Mouse (Mus musculus): Measurements from ENCODE around the gene Ercc1. TPM values are rescaled to one million over a fixed set of nuclear protein-coding genes. Genes with fewer than 3 reads are reported as not detected.

Gene Ercc1
- polyA plus RNA-seq, 1 experiment from 2014 or later, result 51.0 TPM

DNA sequence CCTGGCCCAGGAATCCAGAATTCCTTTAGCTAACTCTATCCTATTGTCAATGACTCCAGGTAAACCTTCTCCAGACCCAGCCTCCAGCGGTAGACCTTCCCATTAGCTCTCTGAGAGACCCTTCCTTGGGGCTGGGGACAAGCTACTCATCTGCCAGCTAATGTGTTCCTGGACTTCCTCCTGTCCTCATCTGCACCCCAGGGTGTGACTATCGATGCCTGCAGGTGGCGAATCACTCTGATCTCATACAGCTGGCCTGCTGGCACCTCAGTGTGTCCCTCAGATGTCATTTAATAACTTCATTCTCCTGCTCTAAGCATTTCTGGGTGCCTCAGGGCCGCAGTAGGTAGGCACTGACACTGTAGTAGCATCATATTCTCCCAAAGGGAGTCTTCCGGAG lies 16.8 kb upstream of the Ercc1 start:
- no peaks in the 10 kb centered on the region for H3K27me3 ChIP-seq (replicated peaks; ENCODE audit: insufficient read depth, low read length)
- H3K4me1 ChIP-seq (ENCODE audit: insufficient read depth, low read depth, low read length), result peaks cover 8% of the 10 kb centered on the region
- WGBS, result 86% methylated on average over 5 of the region's 5 CpGs

DNA sequence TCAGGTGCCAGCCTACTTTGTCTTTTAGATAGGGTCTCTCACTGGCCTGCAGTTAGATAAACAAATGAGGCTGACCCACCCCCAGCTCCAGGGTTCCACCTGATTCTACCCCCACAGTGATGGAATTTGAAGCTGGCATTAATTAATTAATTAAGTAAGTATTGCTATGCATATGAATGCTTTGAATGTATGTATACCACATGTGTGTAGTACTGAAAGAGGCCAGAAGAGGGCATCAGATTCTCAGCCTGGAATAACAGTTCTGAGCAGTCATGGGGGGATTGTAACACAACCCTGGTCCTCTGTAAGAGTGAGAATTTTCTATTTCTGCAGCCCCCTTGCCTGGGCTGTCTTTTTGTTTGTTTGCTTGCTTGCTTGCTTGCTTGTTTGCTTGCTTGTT lies 16.2 kb upstream of the Ercc1 start:
- ATAC-seq (no peak), DNase-seq (ENCODE audit: low spot score) (no peak)
- H3K27me3 ChIP-seq (replicated peaks; ENCODE audit: insufficient read depth, low read length), result no peaks in the 10 kb centered on the region
- no peak overlapping the region for H3K9ac ChIP-seq (replicated peaks; ENCODE audit: low read depth)
- no peak overlapping the region for H3K4me2 ChIP-seq (replicated peaks; ENCODE audit: low read depth, low read length)
- no peaks in the 10 kb centered on the region for H3K36me3 ChIP-seq (ENCODE audit: insufficient read depth, low read length)
- H3K27ac ChIP-seq (ENCODE audit: low read length), result no peak overlapping the region
- no peak for TF ChIP-seq EP300 (IDR thresholded peaks at IDR 0.05)
- TF ChIP-seq CTCF (IDR thresholded peaks at IDR 0.05), result peak; percentile 48
- no peaks in the 10 kb centered on the region for H3K9me3 ChIP-seq (ENCODE audit: low read length)
- no peak overlapping the region for H3K4me3 ChIP-seq (ENCODE audit: low read depth, low read length)
- peaks cover 8% of the 10 kb centered on the region for H3K4me1 ChIP-seq (ENCODE audit: insufficient read depth, low read depth, low read length)

More for the DNA sequence above, 16.8 kb upstream of the Ercc1 start:
- H3K9me3 ChIP-seq (ENCODE audit: low read length), result no peaks in the 10 kb centered on the region
- H3K27ac ChIP-seq (ENCODE audit: low read length), result no peak overlapping the region
- no peak overlapping the region for H3K9ac ChIP-seq (replicated peaks; ENCODE audit: low read depth)
- no peak for DNase-seq (ENCODE audit: low spot score)
- no peaks in the 10 kb centered on the region for H3K36me3 ChIP-seq (ENCODE audit: insufficient read depth, low read length)
- peak overlapping the region; percentile 55; the same call in 1 of the 2 replicates for H3K4me2 ChIP-seq (replicated peaks; ENCODE audit: low read depth, low read length)
- TF ChIP-seq EP300 (IDR thresholded peaks at IDR 0.05), result no peak
- no peak overlapping the region for H3K4me3 ChIP-seq (ENCODE audit: low read depth, low read length)
- ATAC-seq, result no peak

DNA sequence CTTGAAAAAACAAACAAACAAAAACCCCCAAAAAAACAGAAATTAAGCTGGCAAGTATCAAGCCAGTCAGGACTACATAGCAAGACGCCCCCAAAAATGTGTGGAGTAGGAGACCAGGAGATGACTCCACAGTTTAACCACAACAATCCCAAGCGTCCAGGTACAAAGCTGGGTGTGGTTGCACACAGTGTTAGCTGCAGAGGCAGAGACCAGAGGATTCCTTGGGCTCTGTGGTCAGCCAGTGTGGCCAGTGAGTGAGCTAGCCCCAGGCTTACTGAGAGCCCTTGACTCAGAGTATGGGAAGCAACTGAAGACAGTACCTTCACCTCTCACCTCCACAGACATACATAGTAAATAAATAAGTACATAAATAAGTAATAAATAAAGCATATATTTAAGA lies 12.7 kb upstream of the Ercc1 start:
- DNase-seq (ENCODE audit: low spot score) (no peak), ATAC-seq (no peak)
- no peak overlapping the region for H3K9ac ChIP-seq (replicated peaks; ENCODE audit: low read depth)
- no peaks in the 10 kb centered on the region; the same call in 1 of the 2 replicates for H3K4me1 ChIP-seq (ENCODE audit: insufficient read depth, low read depth, low read length)
- WGBS, result 64% methylated on average over 2 of the region's 2 CpGs
- H3K4me3 ChIP-seq (ENCODE audit: low read depth, low read length), result no peak overlapping the region
- H3K4me2 ChIP-seq (replicated peaks; ENCODE audit: low read depth, low read length), result no peak overlapping the region
- no peaks in the 10 kb centered on the region for H3K27me3 ChIP-seq (replicated peaks; ENCODE audit: insufficient read depth, low read length)
- no peaks in the 10 kb centered on the region for H3K36me3 ChIP-seq (ENCODE audit: insufficient read depth, low read length)
- H3K27ac ChIP-seq (ENCODE audit: low read length), result no peak overlapping the region
- TF ChIP-seq CTCF (IDR thresholded peaks at IDR 0.05), result no peak
- no peak for TF ChIP-seq EP300 (IDR thresholded peaks at IDR 0.05)
- H3K9me3 ChIP-seq (ENCODE audit: low read length), result no peaks in the 10 kb centered on the region

DNA sequence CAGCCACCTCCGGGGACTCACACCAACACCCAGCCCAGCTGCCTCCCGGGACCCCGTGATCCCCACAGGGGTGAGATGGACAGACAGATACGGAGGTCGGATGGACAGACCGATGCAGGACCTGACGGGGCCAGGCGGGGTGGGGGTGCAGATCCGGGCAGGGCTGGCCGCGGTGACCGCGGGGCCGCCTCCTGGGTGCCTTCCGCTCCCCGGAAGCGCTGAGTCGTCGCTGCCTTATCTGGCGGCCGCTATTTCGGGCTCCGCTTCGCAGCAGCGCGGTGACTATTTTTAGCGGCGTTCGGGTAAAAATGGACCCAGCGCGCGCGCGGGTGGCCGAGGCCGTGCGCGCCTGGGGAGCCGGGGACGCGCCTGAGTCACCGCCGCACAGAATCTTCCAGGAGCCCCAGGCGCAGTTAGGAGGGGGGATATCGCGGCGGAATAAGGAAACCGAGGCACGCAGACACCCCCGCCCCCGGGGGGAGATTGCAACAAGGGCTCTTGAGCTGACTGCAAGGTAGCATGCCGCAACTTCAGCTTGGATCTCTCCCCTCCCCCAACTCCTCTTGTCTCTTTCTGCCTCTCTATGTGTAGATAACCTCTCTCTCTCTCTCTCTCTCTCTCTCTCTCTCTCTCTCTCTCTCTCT lies 11.7 kb upstream of the Ercc1 start:
- peak; percentile 85 for DNase-seq (ENCODE audit: low spot score)
- under 1% methylated on average over 40 of the region's 52 CpGs for WGBS
- peak overlapping the region; percentile 36; the same call in 1 of the 2 replicates for H3K9ac ChIP-seq (replicated peaks; ENCODE audit: low read depth)
- H3K27me3 ChIP-seq (replicated peaks; ENCODE audit: insufficient read depth, low read length), result no peaks in the 10 kb centered on the region
- H3K4me1 ChIP-seq (ENCODE audit: insufficient read depth, low read depth, low read length), result no peaks in the 10 kb centered on the region; the same call in 1 of the 2 replicates
- H3K9me3 ChIP-seq (ENCODE audit: low read length), result no peaks in the 10 kb centered on the region
- H3K27ac ChIP-seq (ENCODE audit: low read length), result 0 out of 2 replicates have a peak overlapping the region, but pooled peaks have one; percentile 6
- no peaks in the 10 kb centered on the region for H3K36me3 ChIP-seq (ENCODE audit: insufficient read depth, low read length)
- peak overlapping the region; percentile 50 for H3K4me3 ChIP-seq (ENCODE audit: low read depth, low read length)
- TF ChIP-seq CTCF (IDR thresholded peaks at IDR 0.05), result no peak
- TF ChIP-seq EP300 (IDR thresholded peaks at IDR 0.05), result no peak
- peak overlapping the region; percentile 77 for H3K4me2 ChIP-seq (replicated peaks; ENCODE audit: low read depth, low read length)
- ATAC-seq, result peak; percentile 78

DNA sequence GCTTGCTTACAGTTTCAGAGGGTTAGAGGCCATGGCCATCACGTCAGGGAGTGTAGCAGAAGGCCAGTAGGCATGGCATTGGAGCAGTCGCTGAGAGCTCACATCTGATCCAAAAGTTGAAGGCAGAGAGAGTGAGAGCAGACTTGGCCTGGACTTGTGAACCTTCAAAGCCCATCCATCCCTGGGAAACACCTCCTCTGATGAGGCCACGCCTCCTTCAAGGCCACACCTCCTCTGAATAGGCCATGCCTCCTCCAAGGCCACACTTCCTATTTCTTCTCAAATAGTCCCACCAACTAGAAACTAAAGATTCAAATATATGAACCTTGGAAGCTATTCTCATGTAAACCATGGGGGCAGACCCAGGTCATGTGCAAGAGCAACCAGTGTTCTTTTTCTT lies 9.0 kb upstream of the Ercc1 start:
- Histone ChIP-seq H3K36me3 (ENCODE audit: insufficient read depth, low read length) (no peaks in the 10 kb centered on the region), H3K27ac (ENCODE audit: low read length) (no peak overlapping the region), H3K4me2 (replicated peaks; ENCODE audit: low read depth, low read length) (no peak overlapping the region), H3K9me3 (ENCODE audit: low read length) (no peaks in the 10 kb centered on the region), H3K9ac (replicated peaks; ENCODE audit: low read depth) (no peak overlapping the region), H3K27me3 (replicated peaks; ENCODE audit: insufficient read depth, low read length) (no peaks in the 10 kb centered on the region), H3K4me3 (ENCODE audit: low read depth, low read length) (no peak overlapping the region), H3K4me1 (ENCODE audit: insufficient read depth, low read depth, low read length) (no peaks in the 10 kb centered on the region)
- no peak for ATAC-seq
- 52% methylated on average over 3 of the region's 3 CpGs for WGBS
- no peak for TF ChIP-seq EP300 (IDR thresholded peaks at IDR 0.05)
- TF ChIP-seq CTCF (IDR thresholded peaks at IDR 0.05), result no peak
- peak; percentile 42 for DNase-seq (ENCODE audit: low spot score)

DNA sequence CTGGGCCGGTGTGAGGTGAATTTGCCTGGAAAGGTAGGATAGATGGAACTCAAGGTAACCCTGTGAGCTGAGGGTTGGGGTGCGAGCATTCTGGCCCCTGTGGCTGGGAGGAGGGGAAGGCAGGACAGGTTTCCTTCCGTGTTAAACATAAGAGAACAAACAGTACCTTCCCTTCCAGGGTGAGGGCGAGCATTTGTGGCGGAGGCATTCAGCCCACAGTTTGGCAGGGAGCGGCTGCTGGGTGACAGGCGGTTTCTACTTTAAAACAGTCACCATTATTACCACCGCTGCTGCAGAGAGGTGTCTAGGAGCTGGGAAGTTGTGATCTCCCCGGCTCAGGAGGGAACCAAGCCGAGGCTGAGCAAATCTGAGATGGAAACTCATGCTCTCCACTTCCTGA lies 7.5 kb upstream of the Ercc1 start:
- no peak overlapping the region for H3K27ac ChIP-seq (ENCODE audit: low read length)
- H3K36me3 ChIP-seq (ENCODE audit: insufficient read depth, low read length), result no peaks in the 10 kb centered on the region
- no peak for TF ChIP-seq CTCF (IDR thresholded peaks at IDR 0.05)
- no peak for TF ChIP-seq EP300 (IDR thresholded peaks at IDR 0.05)
- no peak for ATAC-seq
- DNase-seq (ENCODE audit: low spot score), result no peak
- no peaks in the 10 kb centered on the region for H3K9me3 ChIP-seq (ENCODE audit: low read length)
- no peak overlapping the region for H3K4me3 ChIP-seq (ENCODE audit: low read depth, low read length)
- 0 out of 2 replicates have a peak, but pooled peaks cover 2% of the 10 kb centered on the region for H3K27me3 ChIP-seq (replicated peaks; ENCODE audit: insufficient read depth, low read length)
- no peak overlapping the region for H3K4me2 ChIP-seq (replicated peaks; ENCODE audit: low read depth, low read length)
- WGBS, result 53% methylated on average over 10 of the region's 10 CpGs
- no peak overlapping the region for H3K9ac ChIP-seq (replicated peaks; ENCODE audit: low read depth)
- peaks cover 3% of the 10 kb centered on the region; the same call in 1 of the 2 replicates for H3K4me1 ChIP-seq (ENCODE audit: insufficient read depth, low read depth, low read length)
